Mouse (Mus musculus) midbrain, embryonic 12.5 days (tissue): Measurements from ENCODE around the gene Chrdl1. TPM values are rescaled to one million over a fixed set of nuclear protein-coding genes. Genes with fewer than 3 reads are reported as not detected.

Experiments used
- ATAC-seq: fragments of 200-750 bp; cut with Nextera tagmentation; 2 replicates; pipeline ENCODE4 v1.8.0; 2017; ENCODE audit warnings: low read depth, moderate TSS enrichment, moderate library complexity; ENCODE audit not compliant: low FRiP score
- H3K27ac ChIP-seq: fragments of 300-500 bp; sonication (generic); replicated peaks from 2 replicates; pipeline ENCODE4 v1.5.1; 2016; ENCODE audit warnings: mild to moderate bottlenecking
- H3K27me3 ChIP-seq: fragments of 300-500 bp; sonication (generic); 2 replicates; pipeline ENCODE4 v1.6.1; 2016; ENCODE audit warnings: mild to moderate bottlenecking
- H3K36me3 ChIP-seq: fragments of 300-500 bp; sonication (generic); 2 replicates; pipeline ENCODE4 v1.6.1; 2016
- H3K4me1 ChIP-seq: fragments of 300-500 bp; sonication (generic); 2 replicates; pipeline ENCODE4 v1.6.1; 2016
- H3K4me2 ChIP-seq: fragments of 300-500 bp; sonication (generic); replicated peaks from 2 replicates; pipeline ENCODE4 v1.6.1; 2016; ENCODE audit warnings: mild to moderate bottlenecking, moderate library complexity
- H3K4me3 ChIP-seq: fragments of 300-500 bp; sonication (generic); 2 replicates; pipeline ENCODE4 v1.5.1; 2016; ENCODE audit warnings: mild to moderate bottlenecking
- H3K9ac ChIP-seq: fragments of 300-500 bp; sonication (generic); replicated peaks from 2 replicates; pipeline ENCODE4 v1.6.1; 2016; ENCODE audit warnings: mild to moderate bottlenecking, moderate library complexity
- H3K9me3 ChIP-seq: fragments of 300-500 bp; sonication (generic); 2 replicates; pipeline ENCODE4 v1.6.1; 2016; ENCODE audit warnings: mild to moderate bottlenecking
- WGBS: fragments of 180-500 bp; shearing (Covaris S2); methylation state at CpG from one replicate; pipeline ENCODE4 v1.1.7; 2016; 5-methylcytosine and 5-hydroxymethylcytosine counted together
- polyA plus RNA-seq: library from polyadenylated mRNA; unstranded; fragments of >200 nt; fragmentation: Nextera tagmentation; extraction: Ambion mirVana; gene quantifications from 2 replicates; pipeline ENCODE4 v1.2.1, GENCODE M21; 2016

The Chrdl1 gene
- polyA plus RNA-seq, 1 experiment from 2014 or later, result 6.9 TPM

GRCm38 (mm10) chrX:143313166-143313565, 80.9 kb downstream of the Chrdl1 start:
- H3K9ac ChIP-seq, result no peak overlapping the region
- H3K4me1 ChIP-seq, result no peaks in the 10 kb centered on the region
- H3K9me3 ChIP-seq, result no peaks in the 10 kb centered on the region
- no peak overlapping the region for H3K27ac ChIP-seq
- 83% methylated on average over 3 of the region's 3 CpGs for WGBS
- H3K4me2 ChIP-seq, result no peak overlapping the region
- ATAC-seq, result no peak
- peaks cover 5% of the 10 kb centered on the region for H3K27me3 ChIP-seq
- no peaks in the 10 kb centered on the region for H3K36me3 ChIP-seq
- no peak overlapping the region for H3K4me3 ChIP-seq

- no peaks in the 10 kb centered on the region for H3K9me3 ChIP-seq
- H3K27me3 ChIP-seq, result peaks cover 18% of the 10 kb centered on the region
- H3K4me1 ChIP-seq, result no peaks in the 10 kb centered on the region
- no peak overlapping the region for H3K4me3 ChIP-seq
- ATAC-seq, result no peak
- no peak overlapping the region for H3K4me2 ChIP-seq
- WGBS, result 89% methylated on average over 2 of the region's 2 CpGs
- H3K9ac ChIP-seq, result no peak overlapping the region
- no peak overlapping the region for H3K27ac ChIP-seq
- H3K36me3 ChIP-seq, result no peaks in the 10 kb centered on the region
These were observed 99.3 kb downstream of the Chrdl1 start for GRCm38 (mm10) chrX:143294726-143295125.

GRCm38 (mm10) chrX:143275202-143275601, 118.9 kb downstream of the Chrdl1 start:
- Histone ChIP-seq H3K27ac (no peak overlapping the region), H3K27me3 (peaks cover 4% of the 10 kb centered on the region; the same call in 1 of the 2 replicates), H3K4me1 (no peaks in the 10 kb centered on the region), H3K4me2 (no peak overlapping the region), H3K9me3 (no peaks in the 10 kb centered on the region), H3K4me3 (no peak overlapping the region), H3K9ac (no peak overlapping the region), H3K36me3 (no peaks in the 10 kb centered on the region)
- 47% methylated on average over 5 of the region's 5 CpGs for WGBS
- no peak for ATAC-seq

- H3K9ac ChIP-seq, result no peak overlapping the region
- H3K4me2 ChIP-seq, result no peak overlapping the region
- H3K27ac ChIP-seq, result no peak overlapping the region
- no peaks in the 10 kb centered on the region for H3K27me3 ChIP-seq
- ATAC-seq, result peak; percentile 44; the same call in 1 of the 2 replicates
- H3K36me3 ChIP-seq, result no peaks in the 10 kb centered on the region
- H3K4me3 ChIP-seq, result no peak overlapping the region
- H3K4me1 ChIP-seq, result no peaks in the 10 kb centered on the region
- H3K9me3 ChIP-seq, result no peaks in the 10 kb centered on the region
These were observed 143.4 kb downstream of the Chrdl1 start for GRCm38 (mm10) chrX:143250709-143251108.

Other genes starting within 250 kb of the Chrdl1 start
- gene Pak3, start 124.3 kb upstream of the Chrdl1 start, polyA plus RNA-seq, result 120 TPM in 2 replicates